8 mouse cellular contexts compared by ENCODE assay signal in genomic region chr15:102105360-102105759, GRCm38 (mm10). TPM values are rescaled to one million over a fixed set of nuclear protein-coding genes. Genes with fewer than 3 reads are reported as not detected.
A peak's percentile ranks its signal among the peaks of the same experiment; 100 is the strongest.
DNase-seq lines count a peak whose midpoint lies in the region; ATAC-seq and TF ChIP-seq lines count a peak whose summit lies in the region.

No protein-coding gene starts in this region.

- TF ChIP-seq CTCF in thymus, adult 2 months (IDR thresholded peaks at IDR 0.05; ENCODE audit: borderline replicate concordance, control insufficient read depth, extremely low read depth, insufficient read depth, low read length, poor library complexity), result no peak

- H3K9ac ChIP-seq in intestine, embryonic 16.5 days (ENCODE audit: low read depth, low read length), result 0 out of 2 replicates have a peak overlapping the region, but pooled peaks have one; percentile 14

- H3K27ac ChIP-seq in intestine, embryonic 16.5 days (ENCODE audit: low read length), result no peak overlapping the region
- H3K27ac ChIP-seq in thymus, adult 2 months (ENCODE audit: control insufficient read depth, insufficient read depth, low read length), result no peak overlapping the region

- H3K9me3 ChIP-seq in megakaryocyte, embryonic 14.5 days, result no peaks in the 10 kb centered on the region
- H3K9me3 ChIP-seq in intestine, embryonic 16.5 days (ENCODE audit: control insufficient read depth, low read length), result no peaks in the 10 kb centered on the region

- ATAC-seq in megakaryocyte, adult 5-6 weeks (ENCODE audit: poor library complexity, severe bottlenecking), result no peak
- ATAC-seq in intestine, embryonic 16.5 days, result no peak
- ATAC-seq in erythroblast, adult 5-6 weeks (replicated peaks; ENCODE audit: low FRiP score, poor library complexity, severe bottlenecking), result no peak

- peaks cover 66% of the 10 kb centered on the region for H3K27me3 ChIP-seq in megakaryocyte, embryonic 14.5 days (replicated peaks)
- H3K27me3 ChIP-seq in intestine, embryonic 16.5 days (replicated peaks; ENCODE audit: control insufficient read depth, insufficient read depth, low read length), result no peaks in the 10 kb centered on the region; the same call in 1 of the 2 replicates
- no peaks in the 10 kb centered on the region for H3K27me3 ChIP-seq in thymus, adult 2 months (ENCODE audit: control insufficient read depth, insufficient read depth, low read length)

- no peaks in the 10 kb centered on the region for H3K36me3 ChIP-seq in megakaryocyte, embryonic 14.5 days (replicated peaks; ENCODE audit: low read length)
- H3K36me3 ChIP-seq in intestine, embryonic 16.5 days (ENCODE audit: control insufficient read depth, insufficient read depth, low read length), result peaks cover 19% of the 10 kb centered on the region; the same call in 1 of the 2 replicates
- no peaks in the 10 kb centered on the region for H3K36me3 ChIP-seq in thymus, adult 2 months (ENCODE audit: control insufficient read depth, insufficient read depth, low read length)

- 0 out of 2 replicates have a peak overlapping the region, but pooled peaks have one; percentile 20 for H3K4me2 ChIP-seq in intestine, embryonic 16.5 days (ENCODE audit: low read depth, low read length)

- H3K4me1 ChIP-seq in megakaryocyte, embryonic 14.5 days, result peaks cover 91% of the 10 kb centered on the region
- H3K4me1 ChIP-seq in intestine, embryonic 16.5 days (ENCODE audit: control insufficient read depth, insufficient read depth, low read length), result peaks cover 67% of the 10 kb centered on the region
- peaks cover 22% of the 10 kb centered on the region for H3K4me1 ChIP-seq in thymus, adult 2 months (replicated peaks; ENCODE audit: control insufficient read depth, insufficient read depth, low read length)

- H3K4me3 ChIP-seq in megakaryocyte, embryonic 14.5 days (replicated peaks), result peak overlapping the region; percentile 62
- H3K4me3 ChIP-seq in intestine, embryonic 16.5 days (ENCODE audit: low read length), result no peak overlapping the region
- H3K4me3 ChIP-seq in thymus, adult 2 months (ENCODE audit: control insufficient read depth, insufficient read depth, low read length), result no peak overlapping the region

- DNase-seq in gastrocnemius, adult 8-10 months (ENCODE audit: low spot score in 2 of 2), result peak; percentile 75 to 82
- peak; percentile 89 for DNase-seq in lung, postnatal 10 days
- DNase-seq in thymus, adult 2 months, result no peak
- no peak for DNase-seq in embryo, embryonic 11 days

- no peak for TF ChIP-seq POLR2A in thymus, adult 2 months (IDR thresholded peaks at IDR 0.05; ENCODE audit: control insufficient read depth, extremely low read depth, insufficient read depth, low read length, poor library complexity)

- WGBS in intestine, embryonic 16.5 days, result 45% methylated on average over 5 of the region's 5 CpGs
- 13% methylated on average over 5 of the region's 5 CpGs for WGBS in thymus, adult 2 months

RNA-seq across cellular contexts. Expression of gene Tns2, which starts 5.1 kb away (rescaled TPM):
- 0.43 TPM in 1 of 2 replicates, not detected in the other for polyA plus RNA-seq in megakaryocyte, embryonic 14.5 days (2012; ENCODE audit: insufficient read depth, low replicate concordance)
- 0.32 and 1.9 TPM in 2 replicates for total RNA-seq in megakaryocyte, adult 5-6 weeks (2015)
- 0.07 TPM in 1 of 2 replicates, not detected in the other for total RNA-seq in megakaryocyte, adult 5-6 weeks (2017)
- 10 to 100 TPM; 17.3 to 37.7 (median 32.0) TPM for total RNA-seq in gastrocnemius, adult 8-10 months (2022)
- polyA plus RNA-seq in intestine, embryonic 16.5 days (2015; fragmentation: Nextera tagmentation; extraction: Ambion mirVana), result 26.4 and 28.6 TPM in 2 replicates
- polyA plus RNA-seq in thymus, adult 2 months (2012; rRNA removed), result 15.9 and 26.4 TPM in 2 replicates
- total RNA-seq in erythroblast, adult 5-6 weeks (2015; ENCODE audit: low replicate concordance), result not detected in 2 replicates
- not detected in 2 replicates for total RNA-seq in erythroblast, adult 5-6 weeks (2017; ENCODE audit: low replicate concordance)

RNA-seq across cellular contexts. Expression of gene Spryd3, which starts 30.7 kb away (rescaled TPM):
- polyA plus RNA-seq in megakaryocyte, embryonic 14.5 days (2012; ENCODE audit: insufficient read depth, low replicate concordance), result 9.5 and 25.9 TPM in 2 replicates
- total RNA-seq in megakaryocyte, adult 5-6 weeks (2015), result 6.1 and 7.5 TPM in 2 replicates
- 20.6 and 22.6 TPM in 2 replicates for total RNA-seq in megakaryocyte, adult 5-6 weeks (2017)
- total RNA-seq in gastrocnemius, adult 8-10 months (2022), result 1 to 10 TPM; 6.8 to 8.7 (median 7.3) TPM
- 27.5 and 28.0 TPM in 2 replicates for polyA plus RNA-seq in intestine, embryonic 16.5 days (2015; fragmentation: Nextera tagmentation; extraction: Ambion mirVana)
- 40.8 and 43.1 TPM in 2 replicates for polyA plus RNA-seq in thymus, adult 2 months (2012; rRNA removed)
- total RNA-seq in erythroblast, adult 5-6 weeks (2015; ENCODE audit: low replicate concordance), result 3.8 TPM in 1 of 2 replicates, not detected in the other
- total RNA-seq in erythroblast, adult 5-6 weeks (2017; ENCODE audit: low replicate concordance), result 2.1 and 4.7 TPM in 2 replicates

RNA-seq across cellular contexts. Expression of gene Eif4b, which starts 31.8 kb away (rescaled TPM):
- 18.2 and 102 TPM in 2 replicates for polyA plus RNA-seq in megakaryocyte, embryonic 14.5 days (2012; ENCODE audit: insufficient read depth, low replicate concordance)
- total RNA-seq in megakaryocyte, adult 5-6 weeks (2015), result 78.2 and 82.3 TPM in 2 replicates
- total RNA-seq in megakaryocyte, adult 5-6 weeks (2017), result 199 and 204 TPM in 2 replicates
- 100 to 1,000 TPM; 227 to 269 (median 241) TPM for total RNA-seq in gastrocnemius, adult 8-10 months (2022)
- polyA plus RNA-seq in intestine, embryonic 16.5 days (2015; fragmentation: Nextera tagmentation; extraction: Ambion mirVana), result 112 and 117 TPM in 2 replicates
- 99.3 and 108 TPM in 2 replicates for polyA plus RNA-seq in thymus, adult 2 months (2012; rRNA removed)
- 35.4 and 35.9 TPM in 2 replicates for total RNA-seq in erythroblast, adult 5-6 weeks (2015; ENCODE audit: low replicate concordance)
- 58.0 and 81.1 TPM in 2 replicates for total RNA-seq in erythroblast, adult 5-6 weeks (2017; ENCODE audit: low replicate concordance)

RNA-seq across cellular contexts. Expression of gene Igfbp6, which starts 38.8 kb away (rescaled TPM):
- polyA plus RNA-seq in megakaryocyte, embryonic 14.5 days (2012; ENCODE audit: insufficient read depth, low replicate concordance), result 1.2 TPM in 1 of 2 replicates, not detected in the other
- total RNA-seq in megakaryocyte, adult 5-6 weeks (2015), result 1.3 TPM in 1 of 2 replicates, not detected in the other
- not detected in 2 replicates for total RNA-seq in megakaryocyte, adult 5-6 weeks (2017)
- total RNA-seq in gastrocnemius, adult 8-10 months (2022), result 10 to 100 TPM; 14.2 to 49.0 (median 27.1) TPM
- 11.8 and 11.9 TPM in 2 replicates for polyA plus RNA-seq in intestine, embryonic 16.5 days (2015; fragmentation: Nextera tagmentation; extraction: Ambion mirVana)
- polyA plus RNA-seq in thymus, adult 2 months (2012; rRNA removed), result 17.8 and 30.2 TPM in 2 replicates
- total RNA-seq in erythroblast, adult 5-6 weeks (2015; ENCODE audit: low replicate concordance), result 1.5 TPM in 1 of 2 replicates, not detected in the other
- not detected in 2 replicates for total RNA-seq in erythroblast, adult 5-6 weeks (2017; ENCODE audit: low replicate concordance)

RNA-seq across cellular contexts. Expression of gene Soat2, which starts 45.0 kb away (rescaled TPM):
- polyA plus RNA-seq in megakaryocyte, embryonic 14.5 days (2012; ENCODE audit: insufficient read depth, low replicate concordance), result 0.76 and 3.6 TPM in 2 replicates
- 0.78 and 0.82 TPM in 2 replicates for total RNA-seq in megakaryocyte, adult 5-6 weeks (2015)
- 0.89 and 1.1 TPM in 2 replicates for total RNA-seq in megakaryocyte, adult 5-6 weeks (2017)
- under 1 TPM in 2 of 4 experiments, not detected in 2; 0.10 to 0.21 TPM for total RNA-seq in gastrocnemius, adult 8-10 months (2022)
- polyA plus RNA-seq in intestine, embryonic 16.5 days (2015; fragmentation: Nextera tagmentation; extraction: Ambion mirVana), result 25.0 and 31.2 TPM in 2 replicates
- polyA plus RNA-seq in thymus, adult 2 months (2012; rRNA removed), result 3.8 and 4.1 TPM in 2 replicates
- total RNA-seq in erythroblast, adult 5-6 weeks (2015; ENCODE audit: low replicate concordance), result 1.0 TPM in 1 of 2 replicates, not detected in the other
- 1.5 and 1.8 TPM in 2 replicates for total RNA-seq in erythroblast, adult 5-6 weeks (2017; ENCODE audit: low replicate concordance)

Comparison
In these comparisons a context has a peak if more than half of its experiments do, and no peak if none do; other contexts are left out.
1. DNase-seq: peak in gastrocnemius, adult 8-10 months (2 of 2) and lung, postnatal 10 days (single experiment); none in thymus, adult 2 months (single experiment) and embryo, embryonic 11 days (single experiment).
2. RNA of gene Tns2, which starts 5.1 kb away (total RNA-seq): 17.3 to 37.7 TPM in gastrocnemius, adult 8-10 months; 0.07 to 1.9 TPM in megakaryocyte, adult 5-6 weeks and not detected in erythroblast, adult 5-6 weeks; every median in the first group is over 4 times any median in the second.